Mouse (Mus musculus) CD4-positive helper T cell, adult 2 months (primary cell): ENCODE measurements around the gene Arhgef10l.

Experiments used
- DNase-seq: peaks from one replicate; pipeline ENCODE4 v3.0.0-alpha.2; 2012; ENCODE audit warnings: low read depth, missing footprints, low spot score

Arhgef10l gene

GRCm38 (mm10) chr4:140661406-140662022 lies 4.3 kb downstream of the Arhgef10l start:
- DNase-seq: no peak

- DNase-seq: no peak
Observed at GRCm38 (mm10) chr4:140657681-140658575, 7.9 kb downstream of the Arhgef10l start.

GRCm38 (mm10) chr4:140656529-140656928 lies 9.3 kb downstream of the Arhgef10l start:
- DNase-seq: no peak

- no peak for DNase-seq
Observed at GRCm38 (mm10) chr4:140654798-140655197, 11.0 kb downstream of the Arhgef10l start.

- DNase-seq: no peak
Observed at GRCm38 (mm10) chr4:140653835-140654583, 11.8 kb downstream of the Arhgef10l start.

- DNase-seq: no peak
Observed at GRCm38 (mm10) chr4:140649731-140650130, 16.1 kb downstream of the Arhgef10l start.

GRCm38 (mm10) chr4:140649207-140649591 lies 16.6 kb downstream of the Arhgef10l start:
- no peak for DNase-seq

GRCm38 (mm10) chr4:140648443-140649206 lies 17.2 kb downstream of the Arhgef10l start:
- DNase-seq: no peak

GRCm38 (mm10) chr4:140647711-140648421 lies 17.9 kb downstream of the Arhgef10l start:
- DNase-seq: no peak

- DNase-seq: no peak
Observed at GRCm38 (mm10) chr4:140645638-140646037, 20.2 kb downstream of the Arhgef10l start.

- DNase-seq: no peak
Observed at GRCm38 (mm10) chr4:140644701-140645100, 21.1 kb downstream of the Arhgef10l start.

GRCm38 (mm10) chr4:140644276-140644675 lies 21.5 kb downstream of the Arhgef10l start:
- no peak for DNase-seq

GRCm38 (mm10) chr4:140642378-140642777 lies 23.4 kb downstream of the Arhgef10l start:
- no peak for DNase-seq

- DNase-seq: no peak
Observed at GRCm38 (mm10) chr4:140641414-140641918, 24.3 kb downstream of the Arhgef10l start.

GRCm38 (mm10) chr4:140640668-140641067 lies 25.1 kb downstream of the Arhgef10l start:
- no peak for DNase-seq

GRCm38 (mm10) chr4:140640242-140640523 lies 25.6 kb downstream of the Arhgef10l start:
- DNase-seq: no peak

- no peak for DNase-seq
Observed at GRCm38 (mm10) chr4:140639431-140640241, 26.2 kb downstream of the Arhgef10l start.

GRCm38 (mm10) chr4:140638591-140638990 lies 27.2 kb downstream of the Arhgef10l start:
- no peak for DNase-seq

- DNase-seq: no peak
Observed at GRCm38 (mm10) chr4:140637269-140637668, 28.5 kb downstream of the Arhgef10l start.
